Mouse (Mus musculus) forebrain, embryonic 11.5 days (tissue): ENCODE results near the gene Rhbdf2. TPM values are rescaled to one million over a fixed set of nuclear protein-coding genes. Genes with fewer than 3 reads are reported as not detected.

Experiments
- ATAC-seq: fragments of 200-750 bp; cut with Nextera tagmentation; replicated peaks from 2 replicates; pipeline ENCODE4 v1.8.0; 2017; ENCODE audit warnings: moderate TSS enrichment; ENCODE audit not compliant: low FRiP score
- DNase-seq: peaks from one replicate; pipeline ENCODE4 v3.0.0-alpha.2; 2017; ENCODE audit warnings: low spot score
- H3K27ac ChIP-seq: fragments of 300-500 bp; sonication (generic); 2 replicates; pipeline ENCODE4 v1.5.1; 2014; ENCODE audit warnings: low read depth, low read length
- H3K27me3 ChIP-seq: fragments of 300-500 bp; sonication (generic); 2 replicates; pipeline ENCODE4 v1.6.1; 2014; ENCODE audit warnings: mild to moderate bottlenecking, low read length, mixed read lengths; ENCODE audit not compliant: control insufficient read depth, insufficient read depth
- H3K36me3 ChIP-seq: fragments of 300-500 bp; sonication (generic); 2 replicates; pipeline ENCODE4 v1.6.1; 2014; ENCODE audit warnings: mild to moderate bottlenecking, low read length, moderate library complexity, mixed read lengths; ENCODE audit not compliant: control insufficient read depth, insufficient read depth
- H3K4me1 ChIP-seq: fragments of 300-500 bp; sonication (generic); replicated peaks from 2 replicates; pipeline ENCODE4 v1.6.1; 2014; ENCODE audit warnings: low read length, mixed read lengths; ENCODE audit not compliant: control insufficient read depth, insufficient read depth
- H3K4me2 ChIP-seq: fragments of 300-500 bp; sonication (generic); 2 replicates; pipeline ENCODE4 v1.6.1; 2014; ENCODE audit warnings: low read depth, mild to moderate bottlenecking, low read length, moderate library complexity, mixed read lengths; ENCODE audit not compliant: severe bottlenecking
- H3K4me3 ChIP-seq: fragments of 300-500 bp; sonication (generic); 2 replicates; pipeline ENCODE4 v1.5.1; 2014; ENCODE audit warnings: low read depth, low read length
- H3K9ac ChIP-seq: fragments of 300-500 bp; sonication (generic); 2 replicates; pipeline ENCODE4 v1.6.1; 2014; ENCODE audit warnings: low read length
- H3K9me3 ChIP-seq: fragments of 300-500 bp; sonication (generic); 2 replicates; pipeline ENCODE4 v1.6.1; 2016; ENCODE audit warnings: low read length, mixed read lengths; ENCODE audit not compliant: control insufficient read depth
- WGBS: fragments of 180-500 bp; shearing (Covaris S2); extraction: QIAGEN DNeasy Blood & Tissue Kit; methylation state at CpG from one replicate; pipeline ENCODE4 v1.1.7; 2014; 5-methylcytosine and 5-hydroxymethylcytosine counted together
- polyA plus RNA-seq: library from polyadenylated mRNA; unstranded; fragments of >200 nt; fragmentation: Nextera tagmentation; extraction: Ambion mirVana; gene quantifications from 2 replicates; pipeline ENCODE4 v1.2.1, GENCODE M21; 2014

Rhbdf2 gene
- polyA plus RNA-seq, 1 experiment from 2014 or later, result 2.7 TPM

DNA sequence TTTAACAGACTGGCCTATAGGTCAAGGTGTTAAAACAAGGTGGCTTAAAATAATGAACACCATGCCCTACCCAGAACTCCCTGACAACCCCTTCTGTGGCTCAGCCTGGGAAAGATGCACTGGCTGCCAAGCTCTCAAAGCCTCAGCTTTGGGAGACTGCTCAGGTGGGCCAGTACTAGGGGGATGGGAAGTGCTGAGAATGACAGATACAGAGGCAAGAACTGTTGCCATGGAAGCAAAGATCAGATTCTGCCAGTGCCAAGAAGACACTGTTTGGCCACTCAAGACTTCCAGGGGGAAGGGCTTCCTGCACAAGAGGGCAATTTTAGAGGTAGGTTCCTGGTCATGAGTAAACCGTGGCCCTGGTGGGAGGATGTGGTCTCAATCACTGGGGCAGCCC is 71.2 kb downstream of the Rhbdf2 start:
- H3K36me3 ChIP-seq, result no peaks in the 10 kb centered on the region
- no peaks in the 10 kb centered on the region for H3K9me3 ChIP-seq
- no peaks in the 10 kb centered on the region for H3K27me3 ChIP-seq
- no peak overlapping the region for H3K4me2 ChIP-seq
- H3K4me3 ChIP-seq, result no peak overlapping the region
- 82% methylated on average over 1 of the region's 1 CpGs for WGBS
- no peak for ATAC-seq
- H3K27ac ChIP-seq, result no peak overlapping the region
- no peaks in the 10 kb centered on the region for H3K4me1 ChIP-seq
- DNase-seq, result no peak
- no peak overlapping the region for H3K9ac ChIP-seq

DNA sequence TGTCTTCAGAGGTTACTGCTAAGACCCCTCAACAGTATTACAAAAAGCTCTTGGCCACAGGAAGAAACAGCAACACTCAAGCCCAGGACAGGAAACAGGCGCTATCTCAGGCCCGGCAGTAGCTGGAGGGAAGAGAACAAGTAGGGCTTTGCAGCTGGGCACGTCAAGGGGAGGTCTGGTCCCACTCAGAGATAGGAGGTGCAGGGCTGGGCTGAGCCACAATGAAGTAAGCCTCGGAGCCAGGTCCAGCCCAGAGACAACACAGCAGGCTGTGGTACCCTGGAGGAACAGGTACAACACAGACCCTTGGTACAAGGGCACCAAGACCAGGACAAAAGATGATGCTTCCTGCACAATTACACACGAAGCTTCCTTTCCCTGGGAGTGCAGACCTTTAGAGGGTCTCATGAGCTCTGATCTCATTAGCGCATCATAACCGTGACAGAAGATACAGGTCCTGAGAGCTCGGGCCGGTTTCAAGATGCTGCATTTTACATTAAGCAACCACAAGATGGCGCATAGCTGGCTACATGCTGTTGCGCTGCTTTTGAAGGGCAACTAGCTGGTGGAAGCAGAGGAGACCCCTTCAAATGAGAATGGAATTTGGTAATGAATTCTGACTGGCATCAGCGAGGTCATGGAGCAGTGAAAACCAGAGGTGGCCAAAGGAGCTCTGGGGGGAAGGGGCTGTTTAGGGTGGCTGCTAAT is 72.5 kb downstream of the Rhbdf2 start:
- no peaks in the 10 kb centered on the region for H3K36me3 ChIP-seq
- DNase-seq, result no peak
- no peaks in the 10 kb centered on the region for H3K9me3 ChIP-seq
- H3K4me3 ChIP-seq, result no peak overlapping the region
- H3K4me2 ChIP-seq, result no peak overlapping the region
- H3K27me3 ChIP-seq, result no peaks in the 10 kb centered on the region
- ATAC-seq, result no peak
- no peak overlapping the region for H3K27ac ChIP-seq
- H3K9ac ChIP-seq, result no peak overlapping the region
- WGBS, result 55% methylated on average over 12 of the region's 12 CpGs
- H3K4me1 ChIP-seq, result no peaks in the 10 kb centered on the region

DNA sequence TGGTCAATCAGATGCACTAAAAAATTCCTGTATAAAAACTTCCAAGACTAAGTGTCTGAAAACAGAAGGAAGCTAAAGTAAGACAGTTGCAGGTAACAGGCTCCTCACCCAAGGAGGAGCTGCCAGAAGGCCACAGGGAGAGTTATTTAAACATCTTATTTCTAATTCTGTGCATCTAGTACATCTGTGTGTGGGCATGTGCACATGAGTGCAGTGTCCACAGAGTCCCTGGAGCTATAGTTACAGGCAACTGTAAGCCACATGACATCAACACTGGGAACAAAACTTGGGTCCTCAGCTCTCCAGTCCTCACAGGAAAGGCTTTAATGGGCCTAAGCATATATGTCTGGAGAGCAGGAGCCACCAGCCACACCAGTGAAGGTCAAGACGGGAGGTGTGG is 74.6 kb downstream of the Rhbdf2 start:
- H3K4me1 ChIP-seq, result no peaks in the 10 kb centered on the region
- no peaks in the 10 kb centered on the region for H3K36me3 ChIP-seq
- H3K27me3 ChIP-seq, result no peaks in the 10 kb centered on the region
- ATAC-seq (no peak), DNase-seq (no peak)
- WGBS, result 85% methylated on average over 1 of the region's 1 CpGs
- H3K9me3 ChIP-seq, result no peaks in the 10 kb centered on the region
- H3K9ac ChIP-seq, result no peak overlapping the region
- no peak overlapping the region for H3K27ac ChIP-seq
- no peak overlapping the region for H3K4me2 ChIP-seq
- no peak overlapping the region for H3K4me3 ChIP-seq

DNA sequence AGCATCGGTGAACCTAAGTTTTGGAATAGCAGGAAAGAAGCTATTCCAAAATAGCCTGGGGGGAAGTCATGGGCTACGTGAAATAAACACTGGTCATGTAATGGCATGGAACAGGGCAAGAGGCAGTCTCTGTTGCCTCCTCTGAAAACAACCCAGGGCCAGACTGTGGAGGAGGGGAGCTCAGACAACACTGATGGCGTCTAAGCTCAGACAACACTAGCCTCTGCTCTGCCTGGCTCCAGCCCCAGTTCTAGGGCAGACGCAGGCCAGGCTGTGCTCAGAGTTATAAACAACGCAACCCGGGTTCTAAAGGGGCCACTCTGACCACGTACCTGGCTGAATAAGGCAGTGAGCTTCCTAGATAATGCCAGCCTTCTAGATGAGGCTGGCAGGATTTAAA is 76.1 kb downstream of the Rhbdf2 start:
- Histone ChIP-seq H3K4me2 (no peak overlapping the region), H3K4me3 (no peak overlapping the region), H3K9ac (no peak overlapping the region), H3K4me1 (no peaks in the 10 kb centered on the region), H3K36me3 (no peaks in the 10 kb centered on the region), H3K9me3 (no peaks in the 10 kb centered on the region), H3K27me3 (no peaks in the 10 kb centered on the region), H3K27ac (no peak overlapping the region)
- DNase-seq (no peak), ATAC-seq (no peak)
- WGBS, result 81% methylated on average over 7 of the region's 7 CpGs

DNA sequence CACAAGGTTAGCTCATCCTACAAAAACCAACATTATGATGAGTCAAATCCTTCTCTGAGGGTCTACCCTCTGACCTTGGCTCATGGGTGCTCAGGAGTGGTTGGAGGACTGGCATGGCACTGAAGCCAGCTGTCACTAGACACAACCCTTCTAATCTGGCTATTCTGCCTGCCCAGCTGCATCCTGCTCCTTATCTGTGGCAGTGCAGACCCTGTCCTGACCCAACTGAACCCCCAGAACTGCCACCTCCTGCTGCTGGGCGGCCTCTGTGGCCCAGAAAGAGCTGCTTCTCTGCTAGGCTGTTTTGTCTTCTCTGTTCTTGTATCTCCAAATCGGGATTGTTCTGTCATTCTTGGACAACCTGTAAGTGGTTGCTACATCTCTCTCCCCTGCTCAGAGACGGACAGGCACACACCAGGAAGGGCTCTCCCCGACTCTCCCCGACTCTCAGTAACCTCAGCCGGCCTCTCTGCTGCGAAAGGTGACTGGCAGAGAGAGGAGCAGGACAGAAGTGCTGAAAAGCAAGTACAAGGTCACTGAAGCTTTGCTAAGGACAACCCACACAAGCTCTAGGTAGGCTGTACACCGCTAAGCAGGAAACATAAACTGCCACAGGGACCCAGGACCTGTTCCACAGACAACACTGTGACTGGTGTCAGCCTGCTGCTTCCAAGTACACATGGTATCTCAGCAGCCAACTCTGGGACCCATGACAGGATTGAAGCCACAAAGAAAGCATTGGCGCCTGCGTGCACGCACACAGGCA is 77.4 kb downstream of the Rhbdf2 start:
- no peaks in the 10 kb centered on the region for H3K27me3 ChIP-seq
- H3K9me3 ChIP-seq, result no peaks in the 10 kb centered on the region
- ATAC-seq (no peak), DNase-seq (no peak)
- no peaks in the 10 kb centered on the region for H3K4me1 ChIP-seq
- no peak overlapping the region for H3K4me2 ChIP-seq
- H3K36me3 ChIP-seq, result no peaks in the 10 kb centered on the region
- WGBS, result 90% methylated on average over 11 of the region's 11 CpGs
- no peak overlapping the region for H3K4me3 ChIP-seq
- no peak overlapping the region for H3K9ac ChIP-seq
- no peak overlapping the region for H3K27ac ChIP-seq

DNA sequence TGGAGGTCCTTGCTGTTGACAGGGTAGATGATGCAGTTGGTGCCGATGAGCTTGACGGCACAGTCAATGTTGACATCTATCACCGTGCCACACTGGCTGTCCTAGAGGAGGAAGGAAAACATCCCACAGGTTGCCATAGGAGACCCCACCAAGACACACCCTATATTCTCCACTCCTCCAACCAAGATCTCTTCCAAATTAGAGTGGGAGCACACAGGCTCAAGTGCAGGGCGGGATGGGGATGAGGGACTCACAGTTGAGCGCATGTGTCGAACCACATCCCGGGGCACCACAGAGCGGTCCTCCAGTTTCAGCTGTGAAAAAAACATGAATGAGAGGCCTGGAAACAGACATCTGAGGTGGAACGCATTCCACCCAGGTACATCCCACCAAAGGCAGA is 78.0 kb downstream of the Rhbdf2 start:
- Histone ChIP-seq H3K9ac (no peak overlapping the region), H3K27me3 (no peaks in the 10 kb centered on the region), H3K4me3 (no peak overlapping the region), H3K9me3 (no peaks in the 10 kb centered on the region), H3K4me2 (no peak overlapping the region), H3K36me3 (no peaks in the 10 kb centered on the region; the same call in 1 of the 2 replicates), H3K4me1 (no peaks in the 10 kb centered on the region), H3K27ac (no peak overlapping the region)
- DNase-seq (no peak), ATAC-seq (no peak)
- WGBS, result 96% methylated on average over 9 of the region's 9 CpGs

Other genes starting within 250 kb of the Rhbdf2 start
- gene Rnf157, start 214.0 kb downstream of the Rhbdf2 start, polyA plus RNA-seq, result 25.0 and 26.1 TPM in 2 replicates
- 80.2 and 83.7 TPM in 2 replicates for gene Ubald2, start 192.9 kb downstream of the Rhbdf2 start, polyA plus RNA-seq
- gene Qrich2, start 160.8 kb downstream of the Rhbdf2 start, polyA plus RNA-seq, result not detected in 2 replicates
- 188 and 195 TPM in 2 replicates for gene Prpsap1, start 132.8 kb downstream of the Rhbdf2 start, polyA plus RNA-seq
- gene Sphk1, start 96.1 kb downstream of the Rhbdf2 start, polyA plus RNA-seq, result 3.8 and 3.9 TPM in 2 replicates
- 23.5 and 25.9 TPM in 2 replicates for gene Ube2o, start 45.6 kb downstream of the Rhbdf2 start, polyA plus RNA-seq
- not detected in 2 replicates for gene Aanat, start 40.6 kb downstream of the Rhbdf2 start, polyA plus RNA-seq
- gene Prcd, start 26.5 kb upstream of the Rhbdf2 start, polyA plus RNA-seq, result 0.23 and 0.67 TPM in 2 replicates
- 1.7 TPM in 2 replicates for gene Cygb, start 27.3 kb upstream of the Rhbdf2 start, polyA plus RNA-seq
- not detected in 2 replicates for gene St6galnac1, start 148.5 kb upstream of the Rhbdf2 start, polyA plus RNA-seq
- gene Mxra7, start 201.0 kb upstream of the Rhbdf2 start, polyA plus RNA-seq, result 16.8 and 19.6 TPM in 2 replicates
- gene Mettl23, start 216.3 kb upstream of the Rhbdf2 start, polyA plus RNA-seq, result 67.6 and 70.4 TPM in 2 replicates
- 86.8 and 99.5 TPM in 2 replicates for gene Jmjd6, start 216.4 kb upstream of the Rhbdf2 start, polyA plus RNA-seq
- 27.9 and 31.0 TPM in 2 replicates for gene Mfsd11, start 225.4 kb upstream of the Rhbdf2 start, polyA plus RNA-seq
- gene Srsf2, start 226.1 kb upstream of the Rhbdf2 start, polyA plus RNA-seq, result 1,008 and 1,039 TPM in 2 replicates